Mouse (Mus musculus): ENCODE measurements around the gene Armc8.
"Not testable (repeated sequence)": the region's sequence is repeated elsewhere in the genome, so short reads cannot be mapped to it uniquely, and the experiment has no call there.

The Armc8 gene

GRCm38 (mm10) chr9:99568347-99569070 lies at the start of gene Armc8:
Gene Armc8 (minus strand): TSS chr9:99568899.
- peak; percentile 94 for DNase-seq (ENCODE audit: low read depth, low spot score)

- no peak for DNase-seq (ENCODE audit: low read depth, low spot score)
Observed at GRCm38 (mm10) chr9:99612202-99612601, 43.5 kb upstream of the Armc8 start, which contains the start of gene A4gnt. Gene A4gnt (plus strand): TSS chr9:99612502.

DNA sequence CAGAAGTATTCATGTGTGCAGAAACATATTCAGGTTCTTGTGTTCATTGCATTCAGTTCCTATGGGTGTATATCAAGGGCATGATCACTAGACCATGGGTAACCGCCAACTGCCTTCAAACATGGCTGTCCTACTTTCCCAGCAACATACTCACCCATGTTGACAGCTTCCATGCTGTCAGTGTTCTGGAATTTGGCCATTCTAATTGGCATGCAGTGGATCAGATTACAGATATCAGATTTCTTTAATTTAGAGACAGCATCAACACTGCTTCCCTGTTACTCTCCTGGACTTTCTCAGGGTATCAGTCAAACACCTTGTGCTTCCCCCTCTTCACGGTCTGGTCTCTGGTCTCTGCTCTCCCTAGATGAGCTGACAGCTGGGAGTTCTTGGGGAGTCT lies 34.9 kb upstream of the Armc8 start:
- no peak for DNase-seq (ENCODE audit: low read depth, low spot score)

- DNase-seq (ENCODE audit: low read depth, low spot score) = not testable (repeated sequence)
Observed at GRCm38 (mm10) chr9:99599127-99599526, 30.4 kb upstream of the Armc8 start.

DNA sequence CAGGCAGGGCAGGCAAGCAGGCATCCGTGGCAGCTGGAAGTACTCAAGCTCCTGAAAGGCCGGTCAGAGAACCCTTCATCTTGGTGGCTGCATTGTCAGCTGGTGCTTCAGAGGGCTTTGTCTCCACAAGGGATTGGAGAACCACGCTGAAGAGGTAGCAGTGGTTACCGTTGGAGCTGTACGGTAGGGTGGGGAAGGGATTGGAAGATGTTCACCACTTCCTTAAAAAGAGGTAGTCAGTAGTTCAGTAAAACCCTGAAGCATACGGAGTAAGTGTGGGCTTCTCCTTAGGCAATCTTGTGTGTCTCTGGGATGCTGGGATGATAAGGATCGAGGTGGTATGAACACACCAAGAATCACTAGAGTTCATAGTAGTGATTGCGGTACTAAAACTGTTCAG lies 22.4 kb upstream of the Armc8 start:
- no peak for DNase-seq (ENCODE audit: low read depth, low spot score)

DNA sequence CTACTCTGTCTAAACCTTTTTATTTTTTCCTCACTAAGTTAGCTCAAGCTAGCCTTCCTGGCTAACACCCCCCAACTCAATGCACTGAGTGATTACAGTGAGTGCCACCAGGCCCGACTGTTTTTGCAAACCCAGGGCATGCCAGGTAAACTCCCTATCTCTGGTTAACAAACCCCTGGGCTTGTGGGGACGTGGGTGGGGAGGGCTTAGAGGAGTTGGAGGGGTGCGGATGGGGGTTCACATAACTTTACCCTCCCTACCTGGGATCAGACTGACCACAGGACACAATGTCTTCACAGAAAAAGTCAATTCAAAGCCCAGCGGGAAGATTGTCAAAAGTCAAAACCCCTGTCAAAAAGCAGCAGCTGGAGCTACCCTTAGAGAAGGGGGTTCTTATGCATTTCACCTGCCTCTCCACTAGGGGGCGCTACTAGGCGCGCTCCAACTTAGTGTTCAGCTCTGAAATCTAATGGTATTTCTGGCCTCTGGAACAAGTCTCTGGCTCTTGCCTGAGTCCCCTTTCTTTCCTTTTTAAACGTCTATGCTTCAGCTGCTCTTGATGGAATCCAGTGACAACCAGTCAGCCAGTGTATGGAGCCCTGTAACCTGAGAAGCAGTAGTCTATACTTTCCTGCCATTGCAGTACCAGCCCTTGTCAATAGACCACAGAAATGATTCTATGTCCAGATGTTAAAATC lies 19.0 kb upstream of the Armc8 start:
- DNase-seq (ENCODE audit: low read depth, low spot score) = peak; percentile 60

DNA sequence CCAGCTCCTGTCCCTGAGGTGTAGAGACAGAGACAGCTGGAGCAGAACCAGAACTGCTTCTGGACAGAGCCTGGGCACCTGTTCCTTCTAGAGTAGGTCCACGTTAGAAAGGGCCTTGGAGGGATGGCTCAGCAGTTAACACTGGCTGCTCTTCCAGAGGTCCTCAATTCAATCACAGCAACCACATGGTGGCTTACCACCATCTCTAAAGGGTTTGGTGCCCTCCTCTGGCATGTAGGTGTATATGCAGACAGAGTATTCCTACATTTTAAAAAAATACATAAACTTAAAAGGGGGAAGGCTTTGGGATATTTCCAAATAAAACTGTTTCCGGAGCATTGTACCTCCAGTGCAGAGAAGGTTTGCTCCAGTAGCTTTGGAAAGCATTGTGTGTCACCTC lies 12.0 kb upstream of the Armc8 start:
- peak; percentile 75 for DNase-seq (ENCODE audit: low read depth, low spot score)

- DNase-seq (ENCODE audit: low read depth, low spot score) = peak; percentile 93
Observed at GRCm38 (mm10) chr9:99575677-99576480, 7.2 kb upstream of the Armc8 start, which contains the start of gene Dbr1. Gene Dbr1 (plus strand): TSS chr9:99575799.

GRCm38 (mm10) chr9:99569071-99569397 lies 335 bp upstream of the Armc8 start:
- DNase-seq (ENCODE audit: low read depth, low spot score) = no peak

DNA sequence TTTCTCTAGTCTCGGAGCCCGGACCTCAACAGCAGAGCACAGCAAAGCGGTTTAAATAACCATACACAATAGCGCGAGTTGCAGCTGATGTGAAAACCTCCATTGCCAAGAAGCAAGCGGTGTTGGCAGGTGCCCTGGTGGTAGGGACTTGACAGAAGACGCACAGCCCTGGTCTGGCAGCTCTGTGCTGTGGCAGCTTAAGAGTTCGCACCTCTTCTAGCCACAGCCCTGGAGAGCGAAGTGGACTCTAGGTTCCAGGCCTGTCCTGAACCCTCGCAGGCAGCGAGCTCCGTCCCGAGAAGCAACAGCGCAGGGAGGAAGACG lies 714 bp downstream of the Armc8 start:
- DNase-seq (ENCODE audit: low read depth, low spot score) = peak; percentile 48

DNA sequence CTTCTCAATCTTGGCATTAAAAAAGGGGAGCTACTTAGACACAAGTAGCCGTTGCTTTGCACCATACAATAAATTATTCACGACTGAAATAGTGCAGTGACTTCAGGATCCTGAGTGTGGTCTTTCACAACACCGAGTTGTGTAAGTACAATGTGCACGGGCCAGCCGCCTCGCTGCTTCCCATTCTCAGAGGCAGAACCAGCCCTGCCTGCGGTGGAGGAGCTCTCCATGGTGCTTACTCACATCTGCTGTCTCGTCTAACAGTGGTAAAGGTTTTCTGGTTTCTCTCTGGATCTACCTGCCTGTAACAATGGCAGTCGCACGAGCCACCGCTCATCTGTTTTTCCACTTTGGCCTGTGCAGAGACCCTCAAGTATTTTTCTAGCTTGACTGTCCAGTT lies 5.0 kb downstream of the Armc8 start:
- DNase-seq (ENCODE audit: low read depth, low spot score) = peak; percentile 77

DNA sequence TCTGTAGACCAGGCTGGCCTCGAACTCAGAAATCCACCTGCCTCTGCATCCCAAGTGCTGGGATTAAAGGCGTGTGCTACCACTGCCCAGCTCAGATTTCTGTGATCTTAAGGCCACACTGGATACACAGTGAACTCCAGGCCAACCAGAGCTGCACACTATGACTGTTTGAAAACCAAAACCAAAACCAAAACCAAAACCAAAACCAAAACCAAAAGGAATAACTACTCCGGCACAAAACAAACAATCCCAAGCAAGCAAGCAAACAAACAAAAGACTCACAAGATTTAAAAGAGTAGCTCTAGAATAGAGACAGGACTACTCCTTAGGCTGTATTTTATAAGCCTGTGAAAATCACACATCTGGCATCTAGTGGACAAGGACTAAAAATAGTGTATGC lies 8.3 kb downstream of the Armc8 start:
- peak; percentile 35 for DNase-seq (ENCODE audit: low read depth, low spot score)

DNA sequence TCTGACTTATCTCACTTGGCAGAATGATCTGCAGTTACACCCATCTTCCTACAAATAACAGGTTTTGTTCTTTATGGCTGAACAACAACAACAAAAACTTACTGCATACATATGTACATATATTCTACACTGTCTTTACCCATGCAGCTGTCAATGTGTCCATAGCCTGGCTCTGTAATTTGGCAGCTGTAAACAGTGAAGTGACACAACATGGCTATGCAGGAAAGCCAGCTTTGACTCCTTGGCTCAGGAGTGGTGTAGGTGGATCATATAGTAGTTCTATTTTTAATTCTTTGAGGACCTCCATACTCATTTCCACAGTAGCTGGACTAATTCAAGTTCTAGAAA lies 9.2 kb downstream of the Armc8 start:
- no peak for DNase-seq (ENCODE audit: low read depth, low spot score)

DNA sequence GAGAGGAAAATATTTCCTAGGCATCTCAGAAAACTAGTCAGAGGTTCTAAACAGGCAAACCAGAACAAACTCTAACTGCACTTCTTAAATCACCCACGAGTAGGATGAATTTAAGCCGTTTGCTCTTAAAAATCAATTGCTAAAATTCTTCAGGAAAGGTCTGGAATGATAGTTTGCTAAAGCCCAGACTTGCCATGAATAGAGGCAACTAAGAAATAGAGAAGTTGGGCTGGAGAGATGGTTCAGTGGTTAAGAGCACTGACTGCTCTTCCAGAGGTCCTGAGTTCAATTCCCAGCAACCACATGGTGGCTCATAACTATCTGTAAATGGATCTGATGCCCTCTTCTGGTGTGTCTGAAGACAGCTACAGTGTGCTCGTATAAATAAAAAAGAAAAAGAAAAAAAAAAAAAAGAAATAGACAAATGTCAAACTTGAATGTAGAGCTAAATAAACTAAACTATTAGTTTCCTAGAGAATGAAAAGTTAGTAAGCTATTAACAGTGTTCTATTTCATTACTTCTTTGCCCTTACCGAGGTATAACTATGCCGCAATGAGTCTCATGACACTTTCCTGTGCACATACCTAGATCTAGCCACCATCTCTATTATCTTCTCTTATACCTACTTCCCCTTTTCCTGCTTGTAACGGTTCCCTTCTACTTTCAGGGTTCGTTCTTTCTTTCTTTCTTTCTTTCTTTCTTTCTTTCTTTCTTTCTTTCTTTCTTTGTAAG lies 9.7 kb downstream of the Armc8 start:
- DNase-seq (ENCODE audit: low read depth, low spot score) = no peak

GRCm38 (mm10) chr9:99557580-99558300 lies 11.0 kb downstream of the Armc8 start:
- peak; percentile 9 for DNase-seq (ENCODE audit: low read depth, low spot score)

GRCm38 (mm10) chr9:99555253-99555652 lies 13.4 kb downstream of the Armc8 start:
- no peak for DNase-seq (ENCODE audit: low read depth, low spot score)

DNA sequence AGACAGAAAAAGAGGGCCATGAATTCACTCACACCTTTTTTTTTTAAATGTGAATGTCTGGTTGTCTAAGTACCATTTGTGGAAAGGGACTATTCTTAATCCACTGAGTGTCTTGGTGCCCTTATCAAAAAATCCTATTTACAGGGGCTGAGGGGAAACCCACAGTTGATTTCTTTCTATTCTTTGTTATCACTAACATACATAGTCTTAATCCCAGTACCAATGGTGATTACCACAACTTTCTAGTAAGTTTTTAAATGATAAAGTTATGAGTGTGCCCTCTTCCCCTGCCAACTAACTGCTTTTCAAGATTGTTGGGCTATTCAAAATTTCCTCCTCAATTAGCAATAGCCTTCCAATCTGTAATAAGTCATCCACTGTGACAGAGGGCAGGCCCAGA lies 14.6 kb downstream of the Armc8 start:
- DNase-seq (ENCODE audit: low read depth, low spot score) = no peak

- no peak for DNase-seq (ENCODE audit: low read depth, low spot score)
Observed at GRCm38 (mm10) chr9:99553049-99553448, 15.7 kb downstream of the Armc8 start.

DNA sequence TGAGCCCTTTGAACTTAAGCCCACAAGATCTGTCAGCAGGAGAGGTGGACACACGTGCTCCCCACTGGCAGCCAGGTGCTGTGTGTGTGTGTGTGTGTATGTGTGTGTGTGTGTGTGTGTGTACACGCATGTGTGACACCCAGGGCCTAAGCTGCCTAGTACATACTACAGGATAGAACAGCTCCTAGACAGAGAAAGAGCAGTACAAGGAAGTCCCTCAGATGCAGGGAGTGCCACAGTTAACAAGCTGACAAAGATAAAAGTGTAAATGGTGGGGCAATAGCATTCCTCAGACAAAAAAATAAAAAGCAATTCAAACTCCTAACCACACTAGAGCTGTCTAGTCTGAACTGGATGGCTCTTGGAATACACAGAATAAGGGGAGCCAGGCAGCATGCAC lies 16.6 kb downstream of the Armc8 start:
- no peak for DNase-seq (ENCODE audit: low read depth, low spot score)

DNA sequence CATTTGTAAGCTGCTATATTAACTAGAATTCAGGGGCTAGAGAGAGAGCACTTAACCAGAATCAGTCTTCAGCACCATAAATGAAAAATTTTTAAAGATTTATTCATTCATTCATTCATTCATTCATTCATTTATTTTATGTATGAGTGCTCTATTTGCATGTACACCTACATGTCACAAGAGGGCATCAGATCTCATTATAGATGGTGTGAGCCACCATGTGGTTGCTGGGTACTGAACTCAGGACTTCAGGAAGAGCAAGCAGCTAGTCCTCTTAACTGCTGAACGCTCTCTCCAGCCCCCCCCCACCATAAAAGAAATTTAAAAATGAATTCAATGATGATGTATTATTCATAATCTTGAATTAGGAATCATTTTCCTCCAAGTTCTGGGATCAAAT lies 22.4 kb downstream of the Armc8 start:
- DNase-seq (ENCODE audit: low read depth, low spot score) = peak; percentile 24

DNA sequence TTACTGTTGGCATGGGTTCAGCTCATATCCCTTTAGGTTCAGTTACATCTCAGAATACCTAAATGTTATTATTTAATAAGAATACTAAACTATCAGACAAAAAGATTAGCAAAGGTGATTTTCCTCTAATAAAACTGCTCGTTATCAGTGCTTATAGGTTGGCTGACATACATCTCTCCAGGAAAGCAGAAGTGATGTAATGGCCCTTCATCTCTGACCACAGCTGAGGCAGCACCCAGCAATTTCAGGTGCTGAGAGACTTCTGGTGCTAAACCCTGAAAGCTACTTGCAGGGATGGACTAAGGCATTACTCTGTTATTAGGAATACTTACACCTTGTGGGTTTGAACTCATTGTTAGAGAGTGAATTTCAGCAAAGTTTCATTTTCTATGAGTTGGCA lies 36.8 kb downstream of the Armc8 start:
- DNase-seq (ENCODE audit: low read depth, low spot score) = no peak

Data from CD4-positive, CD25-positive, alpha-beta regulatory T cell, adult 2 months (primary cell).